Mouse (Mus musculus) E14TG2a.4 (cell line): ENCODE data around the gene Mapkbp1.

ENCODE experiments used
- H3K27me3 ChIP-seq: 2 replicates; pipeline ENCODE4 v1.6.1; 2014; ENCODE audit warnings: low read length, control low read depth; ENCODE audit not compliant: insufficient read depth
- H3K36me3 ChIP-seq: 2 replicates; pipeline ENCODE4 v1.6.1; 2014; ENCODE audit warnings: low read length, control low read depth; ENCODE audit not compliant: insufficient read depth
- H3K4me1 ChIP-seq: replicated peaks from 2 replicates; pipeline ENCODE4 v1.6.1; 2014; ENCODE audit warnings: low read depth, low read length, control low read depth
- H3K4me3 ChIP-seq: replicated peaks from 2 replicates; pipeline ENCODE4 v1.5.1; 2014; ENCODE audit warnings: mild to moderate bottlenecking, low read length
- H3K9me3 ChIP-seq: 2 replicates; pipeline ENCODE4 v1.6.1; 2014; ENCODE audit warnings: low read length, control low read depth
- CTCF ChIP-seq: conservative IDR thresholded peaks from 2 replicates; pipeline ENCODE4 v1.5.1; 2014; ENCODE audit warnings: low read length
- NANOG ChIP-seq: IDR thresholded peaks from 2 replicates; pipeline ENCODE4 v1.6.1; 2014; ENCODE audit warnings: borderline replicate concordance, low read length, mixed read lengths
- POU5F1 ChIP-seq: IDR thresholded peaks from 2 replicates; pipeline ENCODE4 v1.6.1; 2014; ENCODE audit warnings: low read length, borderline replicate concordance

Mapkbp1 gene

DNA sequence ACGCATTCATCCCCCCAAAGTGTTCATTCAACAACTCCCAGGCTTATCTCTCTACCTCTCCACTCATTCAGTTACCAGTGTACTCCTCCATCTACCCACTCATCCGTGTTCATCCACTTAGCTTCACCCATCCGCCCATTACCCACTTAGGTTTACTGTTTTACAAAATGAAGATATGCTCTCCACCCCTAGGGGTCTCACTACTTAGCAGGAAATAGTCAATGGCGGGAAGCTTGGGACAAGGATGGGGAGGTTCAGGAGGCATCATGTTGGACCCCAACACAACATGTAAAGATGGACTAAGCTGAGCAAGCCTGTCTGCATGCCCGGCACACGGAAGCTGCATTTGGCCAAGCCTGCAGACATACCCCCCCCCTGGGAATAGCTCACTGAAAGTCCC, 92.1 kb downstream of the Mapkbp1 start:
- Histone ChIP-seq H3K27me3 (peaks cover 17% of the 10 kb centered on the region), H3K4me1 (peaks cover 37% of the 10 kb centered on the region)

DNA sequence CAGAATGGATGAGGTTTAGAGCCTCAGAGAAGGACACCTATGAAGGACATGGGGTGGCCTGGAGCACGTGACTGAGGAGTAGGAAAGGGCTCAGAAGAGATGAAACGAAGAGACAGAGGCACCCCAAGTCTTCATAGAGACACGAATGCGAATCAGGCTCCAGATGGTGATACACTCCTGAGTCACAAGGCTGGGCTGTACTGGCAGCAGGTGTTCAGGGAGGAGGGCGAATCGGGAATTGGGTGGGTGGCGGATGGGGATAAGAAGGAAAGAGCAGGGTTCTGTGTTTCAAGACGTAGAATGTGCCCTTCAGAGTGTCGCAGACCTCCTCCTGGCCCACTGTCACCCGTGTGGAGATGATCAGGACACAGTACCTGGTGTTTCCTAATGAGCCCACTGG, 92.7 kb downstream of the Mapkbp1 start:
- Histone ChIP-seq H3K9me3 (no peaks in the 10 kb centered on the region), H3K4me3 (peak overlapping the region; percentile 39; the same call in 1 of the 2 replicates), H3K4me1 (peaks cover 41% of the 10 kb centered on the region), H3K27me3 (peaks cover 15% of the 10 kb centered on the region; the same call in 1 of the 2 replicates), H3K36me3 (no peaks in the 10 kb centered on the region)
- no peak for TF ChIP-seq NANOG

More for the DNA sequence above, 92.1 kb downstream of the Mapkbp1 start:
- Histone ChIP-seq H3K4me3 (peak overlapping the region; percentile 39; the same call in 1 of the 2 replicates), H3K9me3 (no peaks in the 10 kb centered on the region), H3K36me3 (no peaks in the 10 kb centered on the region)
- TF ChIP-seq POU5F1 (no peak), NANOG (no peak), CTCF (peak; percentile 50)

GRCm38 (mm10) chr2:120066224-120066623, 93.7 kb downstream of the Mapkbp1 start:
- H3K27me3 ChIP-seq = peaks cover 15% of the 10 kb centered on the region; the same call in 1 of the 2 replicates
- no peak overlapping the region for H3K4me3 ChIP-seq
- no peaks in the 10 kb centered on the region for H3K36me3 ChIP-seq
- H3K4me1 ChIP-seq = peaks cover 38% of the 10 kb centered on the region
- TF ChIP-seq CTCF (no peak), NANOG (no peak), POU5F1 (no peak)
- no peaks in the 10 kb centered on the region for H3K9me3 ChIP-seq

DNA sequence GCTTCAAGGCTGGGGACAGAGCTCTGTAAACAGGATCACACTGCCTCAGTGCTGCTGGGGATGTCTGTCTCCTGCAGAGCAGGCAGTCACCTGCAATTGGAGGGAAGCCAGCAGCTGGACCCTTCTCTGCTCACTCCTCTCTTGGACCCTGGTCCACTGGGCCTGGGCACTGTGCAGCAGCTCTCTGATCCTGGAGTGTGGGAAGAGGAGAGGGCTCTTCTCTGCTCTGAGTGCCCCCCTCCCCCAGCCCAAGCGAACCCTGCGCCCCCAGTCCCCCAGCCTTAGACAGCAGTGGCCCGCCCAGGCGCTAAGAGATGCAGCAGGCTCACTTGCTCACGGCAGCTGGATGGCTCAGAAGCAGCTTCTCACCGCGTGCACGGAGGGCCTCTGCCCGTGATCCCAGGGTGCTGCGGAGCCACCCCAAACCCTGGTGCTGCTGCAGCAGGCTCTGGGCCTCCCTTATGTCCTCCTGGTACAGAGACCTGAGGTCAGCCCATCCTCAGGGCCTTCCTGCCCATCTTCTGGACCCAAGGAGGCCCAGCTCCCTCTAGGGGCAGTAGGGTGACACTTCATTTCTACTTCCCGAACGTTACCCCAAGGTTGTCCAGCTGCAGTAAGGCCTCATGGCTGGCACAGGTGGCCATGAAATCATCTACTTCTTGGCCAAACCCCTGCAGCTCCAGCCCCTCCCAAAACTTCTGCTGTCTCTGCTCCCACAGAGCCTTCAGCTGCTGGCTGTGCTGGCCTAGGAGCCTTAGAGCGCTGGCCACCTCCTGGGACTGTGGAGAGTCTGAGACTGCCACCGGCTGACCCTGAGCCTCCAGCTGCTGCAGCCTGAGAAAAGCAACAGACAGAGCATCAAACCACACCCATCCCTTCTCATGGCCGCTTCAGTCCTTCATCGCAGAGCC, 96.3 kb downstream of the Mapkbp1 start:
- no peaks in the 10 kb centered on the region for H3K36me3 ChIP-seq
- peaks cover 34% of the 10 kb centered on the region for H3K4me1 ChIP-seq
- no peak for TF ChIP-seq POU5F1
- TF ChIP-seq CTCF = peak; percentile 65
- no peak for TF ChIP-seq NANOG

DNA sequence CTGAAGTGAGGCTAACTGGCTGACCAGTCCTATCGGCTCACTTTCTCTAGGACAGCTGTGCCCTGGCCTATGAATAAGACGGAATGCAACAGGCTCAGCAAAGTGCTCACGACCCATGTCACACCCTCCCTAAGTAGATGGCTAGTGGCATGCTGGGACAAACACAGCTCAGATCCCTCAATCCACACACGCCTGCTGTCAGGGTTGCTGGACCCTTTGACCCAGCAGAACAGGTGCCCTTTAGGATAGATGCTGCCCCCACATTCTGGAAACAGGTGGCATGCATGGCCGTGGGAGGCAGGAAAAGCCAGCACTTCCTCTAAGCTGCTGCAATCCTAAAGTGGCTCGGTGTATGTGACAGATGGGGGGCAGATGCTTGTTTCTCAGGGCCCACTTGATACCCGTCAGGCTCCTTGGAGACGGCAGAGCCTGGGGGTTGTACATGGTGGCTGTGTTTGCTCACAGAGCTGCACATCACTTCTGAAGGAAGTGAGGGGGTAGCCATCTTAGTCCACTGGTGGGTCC, 97.0 kb downstream of the Mapkbp1 start:
- Histone ChIP-seq H3K36me3 (no peaks in the 10 kb centered on the region), H3K4me1 (peaks cover 31% of the 10 kb centered on the region), H3K4me3 (0 out of 2 replicates have a peak overlapping the region, but pooled peaks have one; percentile 75), H3K27me3 (peaks cover 25% of the 10 kb centered on the region), H3K9me3 (no peaks in the 10 kb centered on the region)
- no peak for TF ChIP-seq CTCF
- TF ChIP-seq POU5F1 = no peak
- no peak for TF ChIP-seq NANOG

More for the DNA sequence above, 96.3 kb downstream of the Mapkbp1 start:
- Histone ChIP-seq H3K9me3 (no peaks in the 10 kb centered on the region), H3K27me3 (peaks cover 19% of the 10 kb centered on the region), H3K4me3 (peak overlapping the region; percentile 75)

GRCm38 (mm10) chr2:120074096-120074495, 101.6 kb downstream of the Mapkbp1 start:
- Histone ChIP-seq H3K36me3 (no peaks in the 10 kb centered on the region), H3K4me1 (peaks cover 30% of the 10 kb centered on the region), H3K9me3 (no peaks in the 10 kb centered on the region), H3K27me3 (peaks cover 41% of the 10 kb centered on the region), H3K4me3 (no peak overlapping the region)
- TF ChIP-seq CTCF = no peak

DNA sequence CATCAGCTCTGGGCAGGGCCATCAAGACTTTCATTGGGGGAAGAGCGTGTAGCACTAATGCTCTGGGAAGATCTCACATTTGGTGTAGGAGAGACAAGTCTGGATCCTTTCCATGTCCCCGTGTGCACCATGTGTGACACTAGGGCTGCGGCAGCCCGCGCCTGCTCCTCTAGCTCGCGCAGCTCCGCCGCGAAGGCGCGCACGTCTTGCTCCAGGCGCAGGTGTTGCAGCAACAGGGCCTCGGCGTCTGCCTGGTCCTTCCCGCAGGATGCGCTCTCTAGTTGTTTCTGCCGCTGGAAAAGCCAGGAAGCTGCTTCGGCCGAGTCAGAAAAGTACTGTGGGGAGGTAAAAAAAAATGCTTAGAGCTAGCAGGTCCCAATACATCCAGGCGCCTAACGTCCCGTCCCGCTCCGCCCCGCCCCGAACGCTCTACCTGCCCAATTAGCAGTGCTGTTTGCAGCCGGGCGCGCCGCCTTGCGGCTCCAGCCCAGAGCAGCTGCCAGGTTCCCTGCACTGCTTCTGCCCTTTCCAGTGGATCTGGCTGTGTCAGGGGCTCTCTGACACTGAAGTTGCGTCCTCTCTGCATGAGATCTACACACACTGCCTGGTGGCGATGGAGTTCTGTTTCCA, 103.7 kb downstream of the Mapkbp1 start:
- H3K27me3 ChIP-seq = peaks cover 44% of the 10 kb centered on the region
- H3K9me3 ChIP-seq = no peaks in the 10 kb centered on the region
- H3K4me3 ChIP-seq = peak overlapping the region; percentile 78
- peaks cover 31% of the 10 kb centered on the region for H3K4me1 ChIP-seq
- no peak; the same call in 1 of the 2 replicates for TF ChIP-seq CTCF
- H3K36me3 ChIP-seq = no peaks in the 10 kb centered on the region
